Mouse (Mus musculus) heart, embryonic 11.5 days (tissue): ENCODE measurements around the gene Rhot2. TPM values are rescaled to one million over a fixed set of nuclear protein-coding genes. Genes with fewer than 3 reads are reported as not detected.

Experiments used
- ATAC-seq: fragments of 200-750 bp; cut with Nextera tagmentation; replicated peaks from 2 replicates; pipeline ENCODE4 v1.8.0; 2017; ENCODE audit warnings: moderate library complexity; ENCODE audit not compliant: insufficient number of reproducible peaks, low FRiP score, low TSS enrichment
- H3K27ac ChIP-seq: fragments of 300-500 bp; sonication (generic); 2 replicates; pipeline ENCODE4 v1.5.1; 2014; ENCODE audit warnings: mild to moderate bottlenecking, low read depth, low read length
- H3K27me3 ChIP-seq: fragments of 300-500 bp; sonication (generic); 2 replicates; pipeline ENCODE4 v1.6.1; 2014; ENCODE audit warnings: mild to moderate bottlenecking, low read length, mixed read lengths; ENCODE audit not compliant: control insufficient read depth, insufficient read depth
- H3K36me3 ChIP-seq: fragments of 300-500 bp; sonication (generic); 2 replicates; pipeline ENCODE4 v1.6.1; 2014; ENCODE audit warnings: mild to moderate bottlenecking, low read length, moderate library complexity, mixed read lengths; ENCODE audit not compliant: control insufficient read depth, insufficient read depth
- H3K4me1 ChIP-seq: fragments of 300-500 bp; sonication (generic); 2 replicates; pipeline ENCODE4 v1.6.1; 2014; ENCODE audit warnings: low read length; ENCODE audit not compliant: control insufficient read depth, insufficient read depth
- H3K4me2 ChIP-seq: fragments of 300-500 bp; sonication (generic); 2 replicates; pipeline ENCODE4 v1.6.1; 2014; ENCODE audit warnings: mild to moderate bottlenecking, moderate library complexity
- H3K4me3 ChIP-seq: fragments of 300-500 bp; sonication (generic); 2 replicates; pipeline ENCODE4 v1.5.1; 2014; ENCODE audit warnings: low read depth, low read length
- H3K9ac ChIP-seq: fragments of 300-500 bp; sonication (generic); 2 replicates; pipeline ENCODE4 v1.6.1; 2014; ENCODE audit warnings: mild to moderate bottlenecking, low read depth, low read length, moderate library complexity
- H3K9me3 ChIP-seq: fragments of 300-500 bp; sonication (generic); replicated peaks from 2 replicates; pipeline ENCODE4 v1.6.1; 2016; ENCODE audit warnings: low read length; ENCODE audit not compliant: control insufficient read depth
- WGBS: fragments of 180-500 bp; shearing (Covaris S2); extraction: QIAGEN DNeasy Blood & Tissue Kit; methylation state at CpG from one replicate; pipeline ENCODE4 v1.1.7; 2014; ENCODE audit not compliant: insufficient replicate concordance; 5-methylcytosine and 5-hydroxymethylcytosine counted together
- polyA plus RNA-seq: library from polyadenylated mRNA; unstranded; fragments of >200 nt; fragmentation: Nextera tagmentation; extraction: Ambion mirVana; gene quantifications from 2 replicates; pipeline ENCODE4 v1.2.1, GENCODE M21; 2014

Gene Rhot2
- polyA plus RNA-seq, 1 experiment from 2014 or later: 11.9 TPM

GRCm38 (mm10) chr17:25881691-25882090 is 37.0 kb upstream of the Rhot2 start:
- 42% methylated on average over 4 of the region's 4 CpGs for WGBS

GRCm38 (mm10) chr17:25880913-25881641 is 36.4 kb upstream of the Rhot2 start:
- no peak overlapping the region for H3K4me3 ChIP-seq
- H3K4me1 ChIP-seq: peaks cover 26% of the 10 kb centered on the region
- H3K4me2 ChIP-seq: no peak overlapping the region
- no peaks in the 10 kb centered on the region for H3K9me3 ChIP-seq
- H3K27ac ChIP-seq: 0 out of 2 replicates have a peak overlapping the region, but pooled peaks have one; percentile 35
- H3K36me3 ChIP-seq: peaks cover 11% of the 10 kb centered on the region
- ATAC-seq: no peak
- peak overlapping the region; percentile 56; the same call in 1 of the 2 replicates for H3K9ac ChIP-seq
- 13% methylated on average over 5 of the region's 5 CpGs for WGBS
- H3K27me3 ChIP-seq: no peaks in the 10 kb centered on the region

More at GRCm38 (mm10) chr17:25881691-25882090, 37.0 kb upstream of the Rhot2 start:
- no peak for ATAC-seq
- H3K9ac ChIP-seq: peak overlapping the region; percentile 56; the same call in 1 of the 2 replicates
- H3K36me3 ChIP-seq: peaks cover 11% of the 10 kb centered on the region
- no peaks in the 10 kb centered on the region for H3K27me3 ChIP-seq
- no peaks in the 10 kb centered on the region for H3K9me3 ChIP-seq
- no peak overlapping the region for H3K4me3 ChIP-seq
- H3K27ac ChIP-seq: peak overlapping the region; percentile 35; the same call in 1 of the 2 replicates
- no peak overlapping the region for H3K4me2 ChIP-seq
- H3K4me1 ChIP-seq: peaks cover 21% of the 10 kb centered on the region

- no peak for ATAC-seq
- Histone ChIP-seq H3K27ac (peak within 1 kb of the TSS; percentile 35; the same call in 1 of the 2 replicates), H3K4me3 (no peak within 1 kb of the TSS), H3K27me3 (no peaks in the 10 kb centered on the region), H3K9me3 (no peaks in the 10 kb centered on the region), H3K4me1 (peaks cover 31% of the 10 kb centered on the region), H3K9ac (peak within 1 kb of the TSS; percentile 56; the same call in 1 of the 2 replicates), H3K36me3 (peaks cover 11% of the 10 kb centered on the region), H3K4me2 (no peak within 1 kb of the TSS)
- WGBS: 52% methylated on average over 5 of the region's 5 CpGs
Measured at GRCm38 (mm10) chr17:25880196-25880910, 35.7 kb upstream of the Rhot2 start, which contains the start of gene Wfikkn1. Gene Wfikkn1, minus strand, starts transcription at chr17:25880858.

DNA sequence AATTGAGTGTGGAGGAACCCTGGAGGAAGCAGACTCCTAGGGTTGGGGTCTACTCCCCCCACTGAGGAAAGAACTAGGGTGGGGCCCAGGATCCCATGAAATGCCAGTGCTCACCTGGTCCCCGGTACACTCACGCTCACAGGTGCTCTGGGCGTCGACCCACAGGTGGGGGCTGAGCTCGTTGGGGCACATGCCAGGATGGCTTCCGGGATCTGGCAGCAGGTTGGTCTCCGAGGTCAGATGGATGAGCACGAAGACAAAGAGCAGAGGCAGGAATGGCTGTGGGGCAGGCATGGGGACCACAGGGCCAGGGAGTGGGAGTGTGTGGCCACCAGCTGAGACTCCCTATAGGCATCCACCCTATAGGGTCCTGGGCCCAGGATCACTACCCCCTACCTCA is 35.1 kb upstream of the Rhot2 start:
- peaks cover 11% of the 10 kb centered on the region; the same call in 1 of the 2 replicates for H3K36me3 ChIP-seq
- no peak overlapping the region for H3K27ac ChIP-seq

DNA sequence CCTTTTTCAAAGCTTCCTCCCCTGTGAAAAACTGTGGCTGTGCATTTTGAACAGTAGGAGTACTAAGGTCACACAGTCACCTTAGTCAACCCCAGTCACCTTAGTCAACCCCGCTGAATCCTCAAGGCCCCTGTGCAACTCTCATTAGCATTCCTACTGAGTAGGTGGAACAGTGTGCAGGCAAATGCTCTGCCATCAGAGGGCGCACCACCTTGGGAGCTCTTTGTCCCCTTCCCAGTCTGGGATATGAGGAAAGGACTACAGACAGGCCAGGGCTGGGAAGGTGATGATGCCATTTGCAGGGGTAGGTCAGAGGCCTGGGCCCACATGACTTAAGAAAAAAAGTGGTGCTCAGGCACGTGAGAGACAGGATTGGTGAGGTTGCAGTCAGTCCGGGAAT is 34.6 kb upstream of the Rhot2 start:
- no peak for ATAC-seq
- Histone ChIP-seq H3K27ac (no peak overlapping the region), H3K4me1 (peaks cover 31% of the 10 kb centered on the region), H3K9me3 (no peaks in the 10 kb centered on the region), H3K36me3 (peaks cover 11% of the 10 kb centered on the region; the same call in 1 of the 2 replicates), H3K4me2 (no peak overlapping the region), H3K27me3 (no peaks in the 10 kb centered on the region), H3K4me3 (no peak overlapping the region), H3K9ac (no peak overlapping the region)
- WGBS: 64% methylated on average over 4 of the region's 4 CpGs

More for the DNA sequence above, 35.1 kb upstream of the Rhot2 start:
- 84% methylated on average over 8 of the region's 8 CpGs for WGBS
- H3K27me3 ChIP-seq: no peaks in the 10 kb centered on the region
- peaks cover 31% of the 10 kb centered on the region for H3K4me1 ChIP-seq
- no peaks in the 10 kb centered on the region for H3K9me3 ChIP-seq
- no peak overlapping the region for H3K4me3 ChIP-seq
- ATAC-seq: no peak
- no peak overlapping the region for H3K4me2 ChIP-seq
- no peak overlapping the region for H3K9ac ChIP-seq

DNA sequence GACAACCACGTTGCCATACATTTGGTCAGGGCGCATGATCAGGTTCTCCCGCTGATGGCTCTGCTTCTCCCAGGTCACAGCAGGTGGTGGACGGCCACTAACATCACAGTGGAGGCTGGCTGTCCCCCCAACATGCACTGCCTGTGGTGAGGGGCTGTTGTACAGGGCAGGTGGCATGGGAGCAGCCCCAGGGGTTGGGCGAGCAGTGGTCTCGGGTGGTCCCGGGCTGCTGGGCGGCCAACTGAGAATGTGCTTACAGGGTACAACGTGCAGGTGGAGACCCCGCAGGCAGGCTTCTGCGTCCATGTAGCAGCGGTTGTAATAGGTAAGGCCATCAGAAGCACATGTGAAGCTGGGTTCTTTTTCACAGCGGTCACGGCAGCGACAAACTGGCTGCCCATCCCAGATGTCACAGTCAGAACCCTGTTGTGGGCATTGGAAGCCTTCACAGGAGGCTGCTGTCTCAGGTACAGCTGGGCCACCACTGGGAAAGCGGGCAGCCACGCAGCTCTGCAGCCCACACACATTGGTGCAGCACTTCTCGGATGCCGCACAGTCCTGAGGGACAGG is 34.0 kb upstream of the Rhot2 start:
- Histone ChIP-seq H3K4me1 (peaks cover 36% of the 10 kb centered on the region), H3K9ac (no peak overlapping the region), H3K27ac (no peak overlapping the region), H3K27me3 (no peaks in the 10 kb centered on the region), H3K36me3 (peaks cover 11% of the 10 kb centered on the region; the same call in 1 of the 2 replicates), H3K4me2 (no peak overlapping the region), H3K4me3 (no peak overlapping the region), H3K9me3 (no peaks in the 10 kb centered on the region)
- no peak for ATAC-seq
- WGBS: 92% methylated on average over 19 of the region's 19 CpGs

GRCm38 (mm10) chr17:25877741-25878610 is 33.3 kb upstream of the Rhot2 start:
- Histone ChIP-seq H3K9ac (no peak overlapping the region), H3K4me2 (no peak overlapping the region), H3K36me3 (peaks cover 7% of the 10 kb centered on the region; the same call in 1 of the 2 replicates), H3K9me3 (no peaks in the 10 kb centered on the region), H3K27ac (no peak overlapping the region), H3K4me1 (peaks cover 36% of the 10 kb centered on the region), H3K27me3 (no peaks in the 10 kb centered on the region), H3K4me3 (no peak overlapping the region)
- WGBS: 91% methylated on average over 32 of the region's 32 CpGs
- no peak for ATAC-seq

- H3K36me3 ChIP-seq: peaks cover 7% of the 10 kb centered on the region; the same call in 1 of the 2 replicates
- H3K27me3 ChIP-seq: no peaks in the 10 kb centered on the region
- no peak overlapping the region for H3K27ac ChIP-seq
- H3K4me1 ChIP-seq: peaks cover 33% of the 10 kb centered on the region
- ATAC-seq: no peak
- no peak overlapping the region for H3K4me3 ChIP-seq
- H3K9me3 ChIP-seq: no peaks in the 10 kb centered on the region
- WGBS: 88% methylated on average over 3 of the region's 3 CpGs
- no peak overlapping the region for H3K4me2 ChIP-seq
- H3K9ac ChIP-seq: no peak overlapping the region
Measured at GRCm38 (mm10) chr17:25877025-25877424, 32.4 kb upstream of the Rhot2 start.
